Mouse (Mus musculus) right cerebral cortex, postnatal 36 days (tissue): ENCODE results near the gene Gm6465.
"Not testable (repeated sequence)": the region's sequence is repeated elsewhere in the genome, so short reads cannot be mapped to it uniquely, and the experiment has no call there.

Experiments
- DNase-seq, 2 experiments: peaks; one replicate each; pipeline ENCODE4 v3.0.0; 2022; ENCODE audit warnings: low spot score in 2 of 2, mixed read lengths in 1 of 2

Gene Gm6465

GRCm38 (mm10) chr5:11845239-11845638, at the start of gene Gm6465:
Gm6465 (plus strand) TSS chr5:11845539.
- DNase-seq = not testable (repeated sequence)

DNA sequence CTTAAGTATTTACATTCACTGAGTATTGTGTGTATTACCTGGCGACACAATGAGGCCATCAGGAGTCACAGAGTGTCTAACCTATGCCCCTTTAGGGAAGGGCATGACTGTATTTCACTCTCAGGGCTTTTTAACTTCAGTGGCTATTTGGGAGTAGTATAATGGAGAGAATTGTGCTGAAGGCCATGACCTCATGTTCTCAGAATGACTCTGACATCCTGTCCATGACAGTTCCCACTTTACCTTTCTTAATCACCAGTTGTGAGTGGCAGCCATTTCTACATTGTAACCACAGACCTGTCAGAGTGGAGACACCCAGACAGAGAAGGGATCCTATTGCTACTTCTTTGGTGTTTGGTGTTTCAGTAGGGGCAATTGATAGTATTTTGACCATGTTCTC, 485 bp downstream of the Gm6465 start:
- not testable (repeated sequence) for DNase-seq

DNA sequence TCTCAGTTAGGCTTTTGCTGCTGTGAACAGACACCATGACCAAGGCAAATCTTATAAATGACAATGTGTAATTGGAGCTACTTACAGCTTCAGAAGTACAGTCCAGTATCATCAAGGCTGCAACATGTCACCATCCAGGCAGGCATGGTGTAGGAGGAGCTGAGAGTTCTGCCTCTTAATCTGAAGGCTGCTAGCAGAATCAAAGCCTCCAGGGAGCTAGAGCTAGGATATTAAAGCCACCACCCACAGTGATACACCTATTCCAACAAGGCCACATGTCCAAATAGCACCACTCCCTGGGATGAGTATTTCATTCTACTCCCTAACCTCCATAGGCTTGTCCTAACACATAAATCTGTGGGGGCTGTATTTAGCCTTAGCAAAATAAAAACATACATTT, 12.6 kb downstream of the Gm6465 start:
- DNase-seq = not testable (repeated sequence)
